Comparison of ENCODE assay signal across 19 mouse cellular contexts in the genomic region with DNA sequence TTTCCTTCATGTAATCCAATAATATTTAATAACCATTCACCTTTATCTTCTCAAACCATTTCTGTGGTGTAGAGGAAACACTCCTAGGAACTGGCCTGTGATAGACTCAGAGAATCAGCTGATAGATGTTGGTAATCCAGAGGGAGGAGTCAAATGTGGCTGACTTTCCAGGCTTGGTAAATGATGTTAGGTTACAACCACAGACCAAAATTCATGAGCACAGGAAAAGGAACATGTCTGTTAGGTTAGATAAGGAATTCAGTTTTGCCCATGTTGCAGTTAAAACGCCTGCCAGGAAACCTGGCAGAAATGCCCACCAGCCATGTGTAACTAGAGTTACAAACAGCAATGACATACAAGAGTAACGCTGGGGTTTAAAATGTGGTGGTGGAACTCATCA. TPM values are rescaled to one million over a fixed set of nuclear protein-coding genes. Genes with fewer than 3 reads are reported as not detected.
A peak's percentile ranks its signal among the peaks of the same experiment; 100 is the strongest.
DNase-seq lines count a peak whose midpoint lies in the region; ATAC-seq and TF ChIP-seq lines count a peak whose summit lies in the region.
"Had no signal": no experiment of that assay in that cellular context is flagged by ENCODE, and none has a peak within 500 bp of the region (broad histone marks: within the 10 kb centered on the region; RNA-seq: fewer than 3 reads in every experiment).

No protein-coding gene starts in this region.

- no peaks in the 10 kb centered on the region for H3K79me2 ChIP-seq in heart, adult 2 months (replicated peaks; ENCODE audit: control insufficient read depth, insufficient read depth, low read length)

- peak; percentile 100 for DNase-seq in 416B (ENCODE audit: low read depth)
- peak; percentile 32 for DNase-seq in c-Kit-positive CD71-negative TER-119-negative erythroid progenitor cells, embryonic 14.5 days (ENCODE audit: low read depth)
- no peak for DNase-seq in liver, postnatal 0 days
- no peak for DNase-seq in urinary bladder, adult 18-20 months (ENCODE audit: low spot score in 2 of 2)
- no peak for DNase-seq in ovary, postnatal 36 days (ENCODE audit: low spot score)
- no peak for DNase-seq in heart, adult 2 months
- DNase-seq in forebrain, embryonic 14.5 days (ENCODE audit: low spot score), result no peak
- DNase-seq: adrenal gland, postnatal 10 days; cerebellum, adult 18-20 months; cerebellum, postnatal 10 days; gastrocnemius, postnatal 10 days had no signal

- H3K4me3 ChIP-seq in liver, embryonic 12.5 days, result no peak overlapping the region
- no peak overlapping the region for H3K4me3 ChIP-seq in liver, postnatal 0 days (ENCODE audit: low read depth, low read length)
- no peak overlapping the region for H3K4me3 ChIP-seq in heart, adult 2 months
- no peak overlapping the region for H3K4me3 ChIP-seq in forebrain, embryonic 14.5 days (ENCODE audit: low read depth, low read length)
- H3K4me3 ChIP-seq: embryonic facial prominence, embryonic 12.5 days; heart, embryonic 13.5 days; hindbrain, embryonic 10.5 days; intestine, embryonic 15.5 days had no signal

- TF ChIP-seq EP300 in liver, postnatal 0 days (IDR thresholded peaks at IDR 0.05; ENCODE audit: low read depth), result peak; percentile 77
- TF ChIP-seq EP300 in heart, adult 2 months (IDR thresholded peaks at IDR 0.05; ENCODE audit: insufficient read depth, low read depth, low read length), result no peak

- no peak overlapping the region for H3K27ac ChIP-seq in liver, embryonic 12.5 days
- no peak overlapping the region for H3K27ac ChIP-seq in liver, postnatal 0 days (ENCODE audit: low read depth)
- no peak overlapping the region for H3K27ac ChIP-seq in heart, adult 2 months
- H3K27ac ChIP-seq in forebrain, embryonic 14.5 days (ENCODE audit: low read depth, low read length), result no peak overlapping the region
- H3K27ac ChIP-seq: embryonic facial prominence, embryonic 12.5 days; heart, embryonic 13.5 days; hindbrain, embryonic 10.5 days; hindbrain, embryonic 14.5 days; intestine, embryonic 15.5 days had no signal

- H3K27me3 ChIP-seq in liver, embryonic 12.5 days (replicated peaks), result no peaks in the 10 kb centered on the region
- no peaks in the 10 kb centered on the region for H3K27me3 ChIP-seq in liver, postnatal 0 days (ENCODE audit: insufficient read depth, low read length)
- no peaks in the 10 kb centered on the region for H3K27me3 ChIP-seq in heart, adult 2 months (ENCODE audit: control insufficient read depth, insufficient read depth, low read length)
- no peaks in the 10 kb centered on the region for H3K27me3 ChIP-seq in forebrain, embryonic 14.5 days (replicated peaks; ENCODE audit: control insufficient read depth, insufficient read depth, low read length)
- H3K27me3 ChIP-seq: CH12.LX; embryonic facial prominence, embryonic 12.5 days; heart, embryonic 13.5 days; intestine, embryonic 15.5 days had no signal

- H3K36me3 ChIP-seq in liver, embryonic 12.5 days, result no peaks in the 10 kb centered on the region
- no peaks in the 10 kb centered on the region for H3K36me3 ChIP-seq in liver, postnatal 0 days (replicated peaks; ENCODE audit: insufficient read depth, low read length)
- H3K36me3 ChIP-seq in heart, adult 2 months (ENCODE audit: control insufficient read depth, insufficient read depth, low read length), result no peaks in the 10 kb centered on the region
- H3K36me3 ChIP-seq in forebrain, embryonic 14.5 days (ENCODE audit: control insufficient read depth, insufficient read depth, low read length), result no peaks in the 10 kb centered on the region
- H3K36me3 ChIP-seq: embryonic facial prominence, embryonic 12.5 days; heart, embryonic 13.5 days; hindbrain, embryonic 10.5 days; intestine, embryonic 15.5 days had no signal

- TF ChIP-seq POLR2A in heart, adult 2 months (IDR thresholded peaks at IDR 0.05; ENCODE audit: insufficient read depth, low read depth, low read length), result no peak

- no peak overlapping the region for H3K9ac ChIP-seq in liver, embryonic 12.5 days
- no peak overlapping the region for H3K9ac ChIP-seq in liver, postnatal 0 days (replicated peaks)
- no peak overlapping the region for H3K9ac ChIP-seq in heart, adult 2 months (ENCODE audit: low read depth, low read length)
- H3K9ac ChIP-seq in forebrain, embryonic 14.5 days (ENCODE audit: low read length), result no peak overlapping the region
- H3K9ac ChIP-seq: embryonic facial prominence, embryonic 12.5 days; heart, embryonic 13.5 days; hindbrain, embryonic 14.5 days; intestine, embryonic 15.5 days had no signal

- ATAC-seq in liver, embryonic 12.5 days, result peak; percentile 52; the same call in 1 of the 2 replicates
- peak; percentile 50; the same call in 1 of the 2 replicates for ATAC-seq in liver, postnatal 0 days
- no peak for ATAC-seq in forebrain, embryonic 14.5 days
- ATAC-seq: forebrain, embryonic 16.5 days; intestine, embryonic 15.5 days had no signal

- no peaks in the 10 kb centered on the region for H3K9me3 ChIP-seq in liver, embryonic 12.5 days (replicated peaks)
- H3K9me3 ChIP-seq in liver, postnatal 0 days (ENCODE audit: low read length), result no peaks in the 10 kb centered on the region
- no peaks in the 10 kb centered on the region for H3K9me3 ChIP-seq in forebrain, embryonic 14.5 days (replicated peaks; ENCODE audit: control insufficient read depth, low read length)
- H3K9me3 ChIP-seq: embryonic facial prominence, embryonic 12.5 days; heart, embryonic 13.5 days; hindbrain, embryonic 10.5 days; intestine, embryonic 15.5 days had no signal

- no peak overlapping the region for H3K4me2 ChIP-seq in liver, embryonic 12.5 days
- no peak overlapping the region for H3K4me2 ChIP-seq in liver, postnatal 0 days (ENCODE audit: low read depth, low read length)
- H3K4me2 ChIP-seq in forebrain, embryonic 14.5 days (ENCODE audit: low read length), result no peak overlapping the region
- H3K4me2 ChIP-seq: embryonic facial prominence, embryonic 12.5 days; heart, embryonic 13.5 days; hindbrain, embryonic 14.5 days; intestine, embryonic 15.5 days had no signal

- intact Hi-C loops in heart, adult 2 months (cut with DNase I), result no loop called here

- H3K4me1 ChIP-seq in liver, embryonic 12.5 days, result no peaks in the 10 kb centered on the region
- H3K4me1 ChIP-seq in liver, postnatal 0 days (ENCODE audit: insufficient read depth), result no peaks in the 10 kb centered on the region
- H3K4me1 ChIP-seq in heart, adult 2 months (ENCODE audit: control insufficient read depth, insufficient read depth, low read length), result no peaks in the 10 kb centered on the region
- no peaks in the 10 kb centered on the region for H3K4me1 ChIP-seq in forebrain, embryonic 14.5 days (ENCODE audit: control insufficient read depth, insufficient read depth, low read length)
- H3K4me1 ChIP-seq: embryonic facial prominence, embryonic 12.5 days; heart, embryonic 13.5 days; hindbrain, embryonic 10.5 days; intestine, embryonic 15.5 days had no signal

- TF ChIP-seq CTCF in liver, postnatal 0 days (IDR thresholded peaks at IDR 0.05; ENCODE audit: low read depth), result no peak
- no peak for TF ChIP-seq CTCF in heart, adult 2 months (IDR thresholded peaks at IDR 0.05)

- 24% methylated on average over 2 of the region's 2 CpGs for WGBS in liver, embryonic 12.5 days (ENCODE audit: insufficient replicate concordance)
- 35% methylated on average over 2 of the region's 2 CpGs for WGBS in liver, postnatal 0 days (ENCODE audit: insufficient replicate concordance)
- 45% methylated on average over 2 of the region's 2 CpGs for WGBS in heart, adult 2 months
- 85% methylated on average over 2 of the region's 2 CpGs for WGBS in forebrain, embryonic 14.5 days

RNA-seq across cellular contexts. Expression of a gene that starts 6.2 kb away (rescaled TPM):
- polyA plus RNA-seq in liver, embryonic 12.5 days (2016; fragmentation: Nextera tagmentation; extraction: Ambion mirVana), result 4.1 and 5.5 TPM in 2 replicates
- 1.6 and 1.9 TPM in 2 replicates for polyA plus RNA-seq in liver, postnatal 0 days (2015; fragmentation: Nextera tagmentation; extraction: Ambion mirVana)
- total RNA-seq in heart, adult 2 months (2021), result under 1 TPM in 1 of 2 experiments, not detected in 1; 0.16 TPM
- 0.23 TPM in 1 of 2 replicates, not detected in the other for polyA plus RNA-seq in heart, adult 2 months (2012; rRNA removed)
- 0.79 and 0.82 TPM in 2 replicates for polyA plus RNA-seq in forebrain, embryonic 14.5 days (2014; fragmentation: Nextera tagmentation; extraction: Ambion mirVana)
- total RNA-seq: CH12.LX had no signal

Comparison
In these comparisons a context has a peak if more than half of its experiments do, and no peak if none do; other contexts are left out.
1. DNase-seq: peak in 416B (single experiment) and c-Kit-positive CD71-negative TER-119-negative erythroid progenitor cells, embryonic 14.5 days (single experiment); none in liver, postnatal 0 days (single experiment), urinary bladder, adult 18-20 months (0 of 2), ovary, postnatal 36 days (single experiment), heart, adult 2 months (0 of 2) and forebrain, embryonic 14.5 days (single experiment).